Mouse (Mus musculus) limb, embryonic 12.5 days (tissue): Measurements from ENCODE around the gene Celf2. TPM values are rescaled to one million over a fixed set of nuclear protein-coding genes. Genes with fewer than 3 reads are reported as not detected.
A peak's percentile ranks its signal among the peaks of the same experiment; 100 is the strongest.

Source experiments
- ATAC-seq: fragments of 200-750 bp; cut with Nextera tagmentation; 2 replicates; pipeline ENCODE4 v1.8.0; 2017; ENCODE audit warnings: low read depth, moderate TSS enrichment; ENCODE audit not compliant: insufficient number of reproducible peaks, insufficient read depth, low FRiP score, low TSS enrichment
- H3K27ac ChIP-seq: fragments of 300-500 bp; sonication (generic); 2 replicates; pipeline ENCODE4 v1.5.1; 2016; ENCODE audit warnings: mild to moderate bottlenecking, moderate library complexity
- H3K27me3 ChIP-seq: fragments of 300-500 bp; sonication (generic); 2 replicates; pipeline ENCODE4 v1.6.1; 2016; ENCODE audit warnings: mild to moderate bottlenecking, moderate library complexity
- H3K36me3 ChIP-seq: fragments of 300-500 bp; sonication (generic); 2 replicates; pipeline ENCODE4 v1.6.1; 2016; ENCODE audit warnings: mild to moderate bottlenecking, moderate library complexity
- H3K4me1 ChIP-seq: fragments of 300-500 bp; sonication (generic); replicated peaks from 2 replicates; pipeline ENCODE4 v1.6.1; 2016
- H3K4me2 ChIP-seq: fragments of 300-500 bp; sonication (generic); 2 replicates; pipeline ENCODE4 v1.6.1; 2016; ENCODE audit warnings: mild to moderate bottlenecking, moderate library complexity
- H3K4me3 ChIP-seq: fragments of 300-500 bp; sonication (generic); replicated peaks from 2 replicates; pipeline ENCODE4 v1.5.1; 2016; ENCODE audit warnings: mild to moderate bottlenecking
- H3K9ac ChIP-seq: fragments of 300-500 bp; sonication (generic); replicated peaks from 2 replicates; pipeline ENCODE4 v1.6.1; 2016; ENCODE audit warnings: mild to moderate bottlenecking, moderate library complexity
- H3K9me3 ChIP-seq: fragments of 300-500 bp; sonication (generic); 2 replicates; pipeline ENCODE4 v1.6.1; 2016; ENCODE audit warnings: mild to moderate bottlenecking, moderate library complexity
- WGBS: fragments of 180-500 bp; shearing (Covaris S2); methylation state at CpG from one replicate; pipeline ENCODE4 v1.1.7; 2016; 5-methylcytosine and 5-hydroxymethylcytosine counted together
- polyA plus RNA-seq: library from polyadenylated mRNA; unstranded; fragments of >200 nt; fragmentation: Nextera tagmentation; extraction: Ambion mirVana; gene quantifications from 2 replicates; pipeline ENCODE4 v1.2.1, GENCODE M21; 2016

Gene Celf2
- polyA plus RNA-seq, 1 experiment from 2014 or later = 35.6 TPM

DNA sequence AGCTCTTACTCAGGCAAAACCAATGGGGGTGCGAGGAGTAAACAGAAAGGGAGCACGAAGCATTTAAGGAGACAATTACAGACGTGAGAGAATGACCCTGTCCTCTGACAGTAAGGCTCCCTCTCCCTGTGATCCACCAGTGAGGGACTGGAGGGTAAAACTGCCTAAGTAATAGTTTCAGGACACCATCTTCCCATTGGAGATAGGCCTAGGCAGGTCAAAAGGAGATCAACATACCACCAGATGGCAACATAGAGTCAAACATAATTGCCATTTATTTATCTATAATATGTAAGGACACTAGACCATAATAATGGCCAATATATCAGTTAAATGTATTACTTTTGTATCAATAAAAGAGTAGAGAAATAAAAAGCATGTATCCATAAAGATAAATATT is 660.0 kb downstream of the Celf2 start:
- Histone ChIP-seq H3K9ac (no peak overlapping the region), H3K4me2 (no peak overlapping the region), H3K36me3 (no peaks in the 10 kb centered on the region), H3K9me3 (no peaks in the 10 kb centered on the region), H3K4me3 (no peak overlapping the region), H3K4me1 (no peaks in the 10 kb centered on the region), H3K27me3 (no peaks in the 10 kb centered on the region), H3K27ac (no peak overlapping the region)
- 48% methylated on average over 3 of the region's 3 CpGs for WGBS
- ATAC-seq = no peak

DNA sequence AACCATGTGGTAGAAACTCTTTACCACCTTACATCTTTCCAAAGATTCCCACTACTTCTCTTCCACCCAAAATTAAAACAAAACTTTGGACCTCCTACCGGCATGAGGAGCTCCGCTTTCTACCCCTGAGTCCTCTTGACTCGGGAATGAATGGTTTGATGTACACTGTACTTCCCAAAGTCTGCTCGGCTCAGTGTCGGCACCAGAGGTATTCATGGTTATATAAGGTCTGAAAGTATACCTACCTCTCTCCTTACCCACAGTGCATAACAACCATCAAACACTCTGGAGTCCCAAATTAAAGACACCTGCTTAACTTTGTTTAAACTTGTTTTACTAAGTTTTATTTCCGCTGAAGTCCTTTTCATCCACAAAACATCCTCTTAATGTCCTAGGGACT is 679.3 kb downstream of the Celf2 start:
- no peaks in the 10 kb centered on the region for H3K36me3 ChIP-seq
- H3K9ac ChIP-seq = no peak overlapping the region
- H3K4me2 ChIP-seq = no peak overlapping the region
- ATAC-seq = peak; percentile 73
- H3K4me1 ChIP-seq = peaks cover 24% of the 10 kb centered on the region
- H3K27me3 ChIP-seq = no peaks in the 10 kb centered on the region
- no peak overlapping the region for H3K27ac ChIP-seq
- WGBS = 48% methylated on average over 6 of the region's 6 CpGs
- H3K9me3 ChIP-seq = no peaks in the 10 kb centered on the region
- no peak overlapping the region for H3K4me3 ChIP-seq

GRCm38 (mm10) chr2:6827583-6827982 is 681.8 kb downstream of the Celf2 start:
- Histone ChIP-seq H3K36me3 (no peaks in the 10 kb centered on the region), H3K27ac (no peak overlapping the region), H3K9ac (no peak overlapping the region), H3K4me2 (no peak overlapping the region), H3K4me3 (no peak overlapping the region), H3K27me3 (no peaks in the 10 kb centered on the region), H3K9me3 (no peaks in the 10 kb centered on the region), H3K4me1 (peaks cover 24% of the 10 kb centered on the region)
- WGBS = 23% methylated on average over 2 of the region's 2 CpGs
- ATAC-seq = peak; percentile 76; the same call in 1 of the 2 replicates

- Histone ChIP-seq H3K4me2 (no peak overlapping the region), H3K4me1 (peaks cover 11% of the 10 kb centered on the region), H3K36me3 (no peaks in the 10 kb centered on the region), H3K4me3 (no peak overlapping the region), H3K27me3 (no peaks in the 10 kb centered on the region), H3K9ac (no peak overlapping the region), H3K27ac (no peak overlapping the region), H3K9me3 (no peaks in the 10 kb centered on the region)
- ATAC-seq = no peak
- 89% methylated on average over 1 of the region's 1 CpGs for WGBS
These were observed 686.3 kb downstream of the Celf2 start for GRCm38 (mm10) chr2:6823021-6823420.

DNA sequence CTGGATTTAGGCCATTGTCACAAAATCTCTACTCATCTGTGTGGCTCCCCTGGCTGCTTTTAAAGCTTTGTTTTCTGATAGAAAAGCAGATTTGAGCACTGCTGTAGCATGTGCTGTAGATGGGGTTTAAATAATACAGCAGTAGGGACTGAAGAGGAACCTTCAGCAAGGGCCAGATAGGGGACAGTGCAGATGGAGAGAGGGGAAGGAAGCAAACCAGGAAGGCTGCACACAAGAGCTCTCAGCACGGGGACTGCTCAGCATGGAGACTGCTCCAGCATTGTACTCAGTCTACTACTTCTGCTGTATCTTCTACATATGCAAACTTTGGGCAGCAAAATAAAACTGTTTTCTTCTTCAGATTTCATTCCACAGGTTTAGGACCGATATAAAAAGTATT is 687.8 kb downstream of the Celf2 start:
- H3K4me1 ChIP-seq = 0 out of 2 replicates have a peak, but pooled peaks cover 1% of the 10 kb centered on the region
- no peak for ATAC-seq
- 77% methylated on average over 2 of the region's 2 CpGs for WGBS
- H3K4me3 ChIP-seq = no peak overlapping the region
- no peak overlapping the region for H3K4me2 ChIP-seq
- no peaks in the 10 kb centered on the region for H3K9me3 ChIP-seq
- no peaks in the 10 kb centered on the region for H3K27me3 ChIP-seq
- H3K36me3 ChIP-seq = no peaks in the 10 kb centered on the region
- no peak overlapping the region for H3K27ac ChIP-seq
- H3K9ac ChIP-seq = no peak overlapping the region

DNA sequence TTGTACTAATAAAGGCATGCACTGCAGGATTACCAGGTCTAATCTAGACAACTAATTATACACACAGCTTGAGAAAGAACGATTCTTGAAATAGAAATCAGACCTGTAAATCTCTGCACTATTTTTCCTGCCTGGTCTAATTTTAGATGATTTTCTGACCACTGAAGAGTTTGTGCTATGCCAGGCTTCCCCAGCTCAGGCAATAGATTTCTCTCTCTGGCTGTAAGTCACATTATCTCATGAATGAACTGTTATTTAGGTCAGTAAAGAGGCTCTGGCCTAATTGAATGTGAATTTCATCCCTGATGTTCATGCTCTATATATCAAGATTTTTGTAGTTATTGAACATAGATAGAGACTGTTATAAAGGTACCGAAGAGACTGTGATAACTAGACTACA is 694.1 kb downstream of the Celf2 start:
- Histone ChIP-seq H3K27ac (no peak overlapping the region), H3K9ac (no peak overlapping the region), H3K4me3 (no peak overlapping the region), H3K27me3 (no peaks in the 10 kb centered on the region), H3K9me3 (no peaks in the 10 kb centered on the region), H3K4me1 (no peaks in the 10 kb centered on the region), H3K36me3 (no peaks in the 10 kb centered on the region), H3K4me2 (no peak overlapping the region)
- no peak for ATAC-seq
- 83% methylated on average over 2 of the region's 2 CpGs for WGBS

DNA sequence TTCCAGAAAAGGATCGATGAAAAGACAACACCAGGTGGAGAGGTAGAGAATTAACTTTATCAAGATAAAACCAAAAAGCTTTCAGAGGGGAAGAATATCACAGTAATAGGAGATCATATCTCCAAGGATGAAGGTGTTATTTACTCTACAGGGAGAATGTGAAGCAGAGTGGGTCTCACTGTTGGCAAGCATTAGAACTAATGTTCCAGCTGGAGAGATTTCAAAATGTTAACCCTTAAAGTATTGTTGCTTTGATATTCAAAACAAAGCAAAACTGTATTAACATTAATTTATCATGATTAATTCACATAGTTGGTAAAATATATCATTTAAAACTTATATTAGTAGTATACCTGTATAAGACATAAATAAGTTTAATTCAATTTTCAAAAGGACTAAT is 700.6 kb downstream of the Celf2 start:
- no peak overlapping the region for H3K9ac ChIP-seq
- no peaks in the 10 kb centered on the region for H3K36me3 ChIP-seq
- no peak overlapping the region for H3K4me2 ChIP-seq
- whole genome bisulfite sequencing = 92% methylated on average over 1 of the region's 1 CpGs
- no peaks in the 10 kb centered on the region for H3K9me3 ChIP-seq
- H3K4me3 ChIP-seq = no peak overlapping the region
- H3K4me1 ChIP-seq = no peaks in the 10 kb centered on the region
- ATAC-seq = no peak
- H3K27me3 ChIP-seq = no peaks in the 10 kb centered on the region
- no peak overlapping the region for H3K27ac ChIP-seq

- Histone ChIP-seq H3K27me3 (no peaks in the 10 kb centered on the region), H3K4me3 (no peak overlapping the region), H3K9me3 (no peaks in the 10 kb centered on the region), H3K36me3 (no peaks in the 10 kb centered on the region), H3K27ac (no peak overlapping the region), H3K9ac (no peak overlapping the region), H3K4me1 (no peaks in the 10 kb centered on the region), H3K4me2 (no peak overlapping the region)
- ATAC-seq = no peak
- WGBS = 86% methylated on average over 5 of the region's 5 CpGs
These were observed 712.6 kb downstream of the Celf2 start for GRCm38 (mm10) chr2:6796754-6797153.

DNA sequence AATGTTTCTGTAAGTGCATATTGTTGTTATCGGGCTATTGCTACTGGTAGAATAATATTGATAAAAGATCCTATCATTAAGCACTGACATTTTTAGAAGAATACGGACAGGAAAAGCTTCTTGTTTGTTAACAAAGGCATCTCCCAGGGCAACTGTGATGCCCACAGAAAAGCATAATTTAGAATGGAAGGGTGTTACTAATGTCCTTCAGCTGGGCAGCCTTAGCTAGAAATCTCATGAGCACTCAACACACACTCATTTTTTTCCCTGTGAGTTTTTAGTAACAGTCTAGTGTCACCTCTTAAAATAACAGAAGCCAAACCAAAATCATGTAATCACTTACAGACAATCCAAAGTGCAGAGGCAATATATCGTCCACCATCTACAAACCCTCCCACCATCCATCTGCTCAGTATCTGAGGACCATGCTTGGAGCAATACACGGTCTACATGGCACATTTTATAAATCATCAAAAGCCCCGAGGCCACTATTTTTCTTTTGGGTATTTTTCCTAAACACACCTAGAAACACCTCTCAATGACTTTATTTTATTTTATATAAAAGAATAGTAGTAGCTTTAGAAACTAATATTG is 713.3 kb downstream of the Celf2 start:
- no peak overlapping the region for H3K4me2 ChIP-seq
- no peaks in the 10 kb centered on the region for H3K36me3 ChIP-seq
- H3K4me3 ChIP-seq = no peak overlapping the region
- no peak for ATAC-seq
- no peaks in the 10 kb centered on the region for H3K4me1 ChIP-seq
- no peak overlapping the region for H3K9ac ChIP-seq
- H3K27me3 ChIP-seq = no peaks in the 10 kb centered on the region
- 82% methylated on average over 5 of the region's 5 CpGs for WGBS
- H3K27ac ChIP-seq = no peak overlapping the region
- no peaks in the 10 kb centered on the region for H3K9me3 ChIP-seq

DNA sequence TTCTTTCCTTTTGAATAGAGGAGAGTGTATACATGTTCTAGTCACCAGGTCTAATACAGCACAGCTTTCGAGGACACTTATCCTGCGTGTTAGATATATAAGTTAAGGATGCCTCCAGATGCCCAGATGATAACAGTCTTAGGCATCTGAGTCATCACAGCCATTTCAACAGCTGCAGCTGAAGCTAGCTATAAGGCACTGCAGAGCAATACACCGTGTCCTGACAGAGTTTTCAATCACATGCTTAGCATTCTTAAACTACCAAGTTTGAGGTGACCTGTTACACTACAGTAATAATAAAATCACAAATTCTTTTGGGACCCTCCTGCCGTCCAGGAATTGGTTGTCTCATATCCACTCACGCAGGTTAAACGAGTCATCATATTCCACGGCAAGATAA is 714.5 kb downstream of the Celf2 start:
- Histone ChIP-seq H3K4me2 (no peak overlapping the region), H3K9me3 (no peaks in the 10 kb centered on the region), H3K36me3 (no peaks in the 10 kb centered on the region), H3K4me3 (no peak overlapping the region), H3K9ac (no peak overlapping the region), H3K27ac (no peak overlapping the region), H3K4me1 (no peaks in the 10 kb centered on the region), H3K27me3 (no peaks in the 10 kb centered on the region)
- 83% methylated on average over 7 of the region's 7 CpGs for WGBS
- ATAC-seq = no peak

DNA sequence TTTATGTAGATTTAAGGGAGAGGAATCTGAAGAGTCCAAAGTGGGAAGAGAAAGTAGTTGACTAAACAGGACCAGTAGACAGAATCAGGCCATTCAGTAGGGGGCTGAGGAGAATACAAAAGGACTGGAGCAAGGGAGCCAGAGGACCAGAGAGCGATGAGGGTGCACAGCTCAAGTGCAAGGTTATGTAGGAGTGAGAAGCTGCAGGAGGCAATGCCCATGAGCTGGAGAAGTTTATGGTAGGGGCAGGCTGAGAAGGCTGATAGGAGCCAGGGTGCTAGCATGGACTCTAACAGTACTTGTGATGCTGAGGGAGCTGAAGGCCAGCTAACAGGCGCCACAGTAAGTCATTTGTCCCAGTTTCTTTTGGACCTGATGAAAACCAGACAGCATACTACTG is 718.5 kb downstream of the Celf2 start:
- H3K4me1 ChIP-seq = no peaks in the 10 kb centered on the region
- ATAC-seq = no peak
- no peak overlapping the region for H3K4me3 ChIP-seq
- 90% methylated on average over 2 of the region's 2 CpGs for WGBS
- H3K9me3 ChIP-seq = no peaks in the 10 kb centered on the region
- H3K36me3 ChIP-seq = no peaks in the 10 kb centered on the region
- no peaks in the 10 kb centered on the region for H3K27me3 ChIP-seq
- no peak overlapping the region for H3K27ac ChIP-seq
- H3K9ac ChIP-seq = no peak overlapping the region
- no peak overlapping the region for H3K4me2 ChIP-seq

DNA sequence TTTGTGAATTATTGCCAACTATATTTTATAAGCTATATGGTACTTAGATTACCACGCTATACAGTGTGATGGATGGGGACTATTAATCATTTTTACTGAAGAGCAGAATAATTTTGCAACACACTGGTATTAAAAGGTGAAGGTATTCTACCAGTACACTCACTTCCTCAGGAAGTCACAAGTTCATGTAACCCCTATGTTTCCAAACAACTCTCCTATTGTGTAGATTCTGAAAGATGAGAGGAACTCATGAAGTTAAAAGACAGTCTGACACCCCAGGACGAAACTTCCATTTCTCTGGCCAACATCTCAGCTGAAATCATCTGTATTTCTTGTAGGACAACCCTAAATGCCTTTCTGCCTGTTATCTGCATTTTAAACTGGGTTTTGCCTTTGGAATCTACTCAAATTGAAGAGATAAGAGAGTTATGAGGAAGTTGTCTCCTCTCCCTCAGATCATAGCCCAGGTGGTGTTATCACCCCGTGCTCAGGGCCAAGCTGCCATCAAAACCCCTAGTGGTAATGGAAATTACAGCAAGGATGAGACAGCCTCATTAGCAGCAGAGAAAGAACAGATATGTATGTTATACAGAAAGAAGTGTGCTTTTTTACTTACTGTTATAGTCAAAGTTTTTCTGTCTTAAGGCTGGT is 722.7 kb downstream of the Celf2 start:
- ATAC-seq = no peak
- no peaks in the 10 kb centered on the region for H3K36me3 ChIP-seq
- no peaks in the 10 kb centered on the region for H3K27me3 ChIP-seq
- 66% methylated on average over 3 of the region's 3 CpGs for WGBS
- H3K4me3 ChIP-seq = no peak overlapping the region
- no peak overlapping the region for H3K4me2 ChIP-seq
- no peaks in the 10 kb centered on the region for H3K9me3 ChIP-seq
- no peak overlapping the region for H3K9ac ChIP-seq
- no peaks in the 10 kb centered on the region for H3K4me1 ChIP-seq
- no peak overlapping the region for H3K27ac ChIP-seq
